Mouse (Mus musculus) erythroblast, embryonic 14.5 days (primary cell): Measurements from ENCODE around the gene Pwp2.

Experiments
- GATA1 ChIP-seq: IDR thresholded peaks from 2 replicates; pipeline ENCODE4 v1.6.1; 2012; ENCODE audit warnings: low read length, inconsistent platforms, mixed read lengths
- TAL1 ChIP-seq: IDR thresholded peaks from 3 replicates; pipeline ENCODE4 v1.6.1; 2012; ENCODE audit warnings: low read length, inconsistent platforms, mixed read lengths

DNA sequence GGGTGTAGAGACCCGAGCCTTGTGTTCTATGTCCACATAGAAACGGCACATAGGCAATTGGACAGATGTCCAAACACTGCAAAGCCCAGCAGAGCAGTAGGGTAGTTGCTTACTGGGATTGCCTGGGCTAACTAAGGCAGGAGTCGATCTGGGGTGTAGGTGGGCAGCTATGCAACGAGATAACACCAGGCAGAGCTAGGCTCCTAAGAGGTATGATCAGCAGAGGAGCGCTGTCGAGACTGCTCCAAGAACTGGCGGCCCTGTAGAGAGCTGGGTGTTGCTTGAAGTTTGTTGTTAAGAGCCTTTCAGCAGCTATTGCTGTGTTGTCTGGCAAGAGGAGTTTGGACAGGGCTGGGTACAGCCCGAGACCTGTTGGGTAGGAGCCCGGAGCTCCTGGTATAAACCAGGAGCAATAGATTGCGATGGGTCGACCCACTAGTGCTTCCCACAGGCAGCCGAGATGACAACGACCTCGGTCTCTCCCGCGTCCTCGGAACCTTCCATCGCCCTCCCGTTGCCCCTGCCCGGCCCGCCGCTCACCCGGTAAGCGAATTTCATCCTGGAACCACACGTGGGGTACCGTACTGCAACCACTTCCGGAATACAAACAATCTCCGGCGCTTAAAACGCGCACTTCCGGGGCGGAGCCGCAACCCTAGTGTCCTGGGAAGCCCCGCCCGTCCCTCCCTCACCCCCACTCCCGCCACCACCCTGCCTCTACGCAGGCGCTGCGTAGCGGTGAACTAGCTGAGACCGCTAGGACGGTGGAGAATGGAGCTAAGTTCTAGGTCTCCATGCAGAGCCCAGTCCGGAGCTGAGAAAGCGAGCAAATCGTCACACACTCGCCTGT, at the start of gene Pwp2:
- peak; percentile 31; the same call in 1 of the 2 replicates for TF ChIP-seq GATA1
- TF ChIP-seq TAL1: no peak
